Mouse (Mus musculus) gastrocnemius, adult 8-10 months (tissue): ENCODE data around the gene Atp1a4. TPM values are rescaled to one million over a fixed set of nuclear protein-coding genes. Genes with fewer than 3 reads are reported as not detected.

ENCODE experiments used
- DNase-seq, 2 experiments: peaks; one replicate each; pipeline ENCODE4 v3.0.0; 2022; ENCODE audit warnings: low spot score in 2 of 2
- total RNA-seq, 4 experiments: library from RNA; stranded (reverse); gene quantifications; 2 replicates each; pipeline ENCODE4 v1.2.4; 2022

The Atp1a4 gene
- total RNA-seq, 4 experiments from 2014 or later = 0.11 to 0.44 (median 0.27) TPM

DNA sequence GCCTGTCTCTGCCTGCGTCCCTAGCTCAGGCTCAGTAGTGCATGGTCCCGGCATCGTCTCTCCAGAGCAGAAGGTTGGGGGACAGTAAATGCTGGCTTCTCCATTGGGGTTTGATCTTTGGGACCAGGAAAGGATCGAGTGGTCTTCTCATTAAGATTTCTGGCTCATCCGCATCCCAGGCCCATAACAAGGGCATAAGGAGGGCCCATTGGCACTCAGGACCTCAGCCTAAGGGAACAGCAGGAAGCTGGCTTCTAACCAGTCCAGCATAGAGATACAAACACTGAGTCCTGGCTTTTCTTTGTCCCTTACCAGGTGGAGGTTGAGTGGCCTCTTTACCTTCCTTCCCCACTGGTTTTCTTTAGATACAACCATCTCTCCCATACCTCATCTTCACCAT, 60.4 kb downstream of the Atp1a4 start:
- peak in 1 of 2 experiments; percentile 2 for DNase-seq

- DNase-seq = no peak
Observed at GRCm38 (mm10) chr1:172197146-172197545, 61.1 kb downstream of the Atp1a4 start.

DNA sequence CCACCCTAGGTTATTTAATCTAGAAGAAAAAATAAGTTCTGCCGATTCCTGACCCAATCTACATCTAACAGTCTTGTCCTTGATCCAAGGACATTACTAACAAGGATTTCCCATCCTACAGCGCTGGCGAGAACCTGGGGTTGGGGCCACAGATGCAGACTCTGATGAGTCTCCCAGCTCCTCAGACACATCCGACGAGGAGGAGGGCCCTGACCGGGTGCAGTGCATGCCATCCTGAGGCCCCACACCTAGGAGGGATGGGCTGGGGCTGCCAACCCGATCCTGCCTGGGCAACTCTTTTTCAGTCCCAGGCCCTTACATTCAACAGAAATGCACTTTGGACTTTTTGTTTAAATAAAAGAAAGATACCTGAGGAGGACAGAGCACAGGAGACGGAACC, 63.8 kb downstream of the Atp1a4 start:
- no peak for DNase-seq

- no peak for DNase-seq
Observed at GRCm38 (mm10) chr1:172192217-172192616, 66.0 kb downstream of the Atp1a4 start.

GRCm38 (mm10) chr1:172191578-172191977, 66.6 kb downstream of the Atp1a4 start:
- no peak for DNase-seq

DNA sequence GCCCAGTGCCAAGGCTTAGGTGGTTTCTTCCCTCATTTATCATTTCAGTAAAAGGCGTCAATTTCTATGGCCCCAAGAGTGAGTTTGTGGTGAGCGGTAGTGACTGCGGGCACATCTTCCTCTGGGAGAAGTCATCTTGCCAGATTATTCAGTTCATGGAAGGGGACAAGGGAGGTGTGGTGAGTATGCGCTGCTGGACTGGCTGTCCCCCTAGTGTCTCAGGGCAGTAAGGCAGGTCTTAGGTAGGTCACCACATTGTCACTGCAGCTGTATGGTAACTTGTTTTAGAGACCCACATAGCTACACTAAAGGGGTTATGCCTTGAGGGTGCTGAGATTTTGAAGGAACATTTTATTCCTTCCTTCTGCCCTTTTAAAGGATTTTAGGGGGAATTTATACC, 69.3 kb downstream of the Atp1a4 start:
- DNase-seq = no peak

DNA sequence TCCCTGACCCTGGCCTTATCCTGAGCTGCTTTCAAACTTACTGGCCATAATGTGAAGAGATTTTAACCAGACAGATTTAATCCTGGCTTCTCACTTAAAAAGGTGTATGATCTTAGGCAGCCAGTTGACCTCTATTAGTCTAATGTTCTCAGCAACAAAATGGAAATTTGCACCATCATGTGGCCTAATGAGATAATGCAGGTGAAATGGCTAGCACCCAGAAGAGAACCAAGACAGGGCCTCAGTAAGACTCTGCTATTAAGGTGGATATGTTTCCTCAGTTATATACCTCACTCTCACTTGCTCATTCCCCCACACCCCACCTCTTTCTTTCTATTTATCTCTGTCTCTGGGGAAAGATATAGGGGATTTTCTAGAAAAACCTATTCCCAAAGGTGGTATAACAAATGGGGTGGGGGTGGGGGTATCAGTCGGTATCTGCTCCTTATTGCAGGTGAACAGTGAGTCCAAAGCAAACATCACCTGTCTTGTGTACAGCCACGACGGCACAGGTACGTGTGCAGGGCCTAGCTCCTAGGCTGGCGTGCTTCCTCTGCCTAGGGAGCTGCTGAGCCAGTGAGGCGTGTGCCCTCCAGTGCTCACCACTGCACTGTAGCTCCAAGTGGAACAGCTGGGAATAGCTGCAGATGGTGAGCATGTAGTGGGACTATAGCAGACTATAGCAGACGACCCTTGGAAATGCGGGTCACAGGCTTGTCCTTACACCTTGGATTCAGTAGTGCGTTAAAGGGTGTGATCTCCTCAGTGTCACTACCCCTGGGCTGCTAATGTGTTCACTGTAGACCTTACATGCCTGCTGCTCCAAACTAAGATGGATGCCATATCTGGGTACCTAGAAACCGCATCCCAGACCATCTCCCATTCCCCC, 71.6 kb downstream of the Atp1a4 start:
- no peak for DNase-seq

DNA sequence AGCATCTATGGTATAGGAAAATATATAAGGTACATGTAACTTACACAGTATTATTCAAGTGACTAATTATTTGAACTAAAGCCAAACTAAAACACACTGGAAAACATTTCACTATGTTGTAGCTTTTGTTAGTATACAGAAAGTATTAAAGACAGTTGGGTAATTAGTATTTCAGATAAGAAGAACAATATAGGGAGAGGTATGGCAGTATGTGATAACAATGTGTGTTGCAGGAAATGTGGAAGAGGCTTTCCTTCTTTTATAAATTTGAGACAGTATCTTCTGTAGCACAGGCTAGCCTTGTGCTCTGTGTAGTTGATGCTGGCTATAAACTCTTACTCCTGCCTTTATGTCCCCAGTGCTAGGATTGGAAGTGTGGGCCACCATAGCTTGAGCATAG, 74.3 kb downstream of the Atp1a4 start:
- no peak for DNase-seq

GRCm38 (mm10) chr1:172183056-172183455, 75.2 kb downstream of the Atp1a4 start:
- no peak for DNase-seq

DNA sequence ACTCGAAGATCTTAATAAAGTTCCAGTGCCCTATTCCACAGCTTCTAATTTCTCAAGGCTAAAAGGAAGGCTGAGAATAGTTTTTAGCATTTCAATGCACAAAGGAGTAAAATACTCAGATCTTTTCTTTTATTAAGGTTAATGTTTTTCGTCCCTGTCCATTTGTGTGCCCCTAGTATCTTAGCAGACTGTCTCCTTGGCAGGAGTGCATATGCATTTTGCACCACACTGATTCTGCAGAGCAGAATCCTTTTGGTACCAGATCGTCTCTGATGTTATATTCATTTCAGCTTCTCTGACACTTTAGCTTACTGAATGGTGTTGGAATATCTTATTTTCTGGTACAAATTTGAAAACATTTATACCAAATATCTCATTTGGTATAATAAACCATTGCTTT, 76.4 kb downstream of the Atp1a4 start:
- no peak for DNase-seq

GRCm38 (mm10) chr1:172180881-172181280, 77.3 kb downstream of the Atp1a4 start:
- DNase-seq = no peak

DNA sequence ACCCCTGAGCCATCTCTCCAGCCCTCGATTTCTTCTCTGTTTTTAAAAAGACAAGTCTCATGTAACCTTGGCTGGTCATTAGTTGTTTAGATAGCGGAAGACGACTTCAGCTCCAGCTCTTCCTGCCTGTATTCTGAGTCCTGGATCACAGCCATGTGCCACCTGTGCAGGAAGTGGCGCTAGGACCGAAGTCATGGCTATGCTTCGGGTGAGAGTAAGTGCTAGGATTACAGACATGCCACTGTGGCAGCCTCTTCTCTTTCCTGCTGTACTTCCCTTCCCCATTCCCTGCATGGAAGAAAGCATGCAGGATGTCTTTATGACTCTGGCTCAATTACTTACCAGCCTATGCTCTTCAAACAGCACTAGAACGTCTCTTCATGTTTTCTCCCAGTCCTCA, 79.1 kb downstream of the Atp1a4 start:
- no peak for DNase-seq

DNA sequence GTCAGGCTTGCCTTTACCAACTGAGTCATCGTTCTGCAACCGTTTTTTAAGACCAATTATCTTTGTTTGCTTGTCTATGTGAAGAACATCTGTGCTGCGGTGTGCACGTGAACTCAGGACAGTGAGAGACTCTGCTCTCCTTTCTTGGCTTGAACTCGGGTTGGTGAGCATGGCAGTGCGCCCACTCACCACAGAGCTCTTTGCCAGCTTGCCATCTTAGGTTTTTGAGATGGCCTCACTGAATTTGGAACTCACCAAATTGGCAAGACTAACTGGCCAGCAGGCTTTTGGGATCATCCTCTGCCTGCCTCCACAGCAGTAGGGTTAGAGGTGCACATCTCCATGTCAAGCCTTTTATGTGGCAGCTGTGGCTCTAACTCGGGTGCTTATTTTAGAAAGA, 80.4 kb downstream of the Atp1a4 start:
- no peak for DNase-seq

Other genes with a start within 250 kb of the Atp1a4 start
- 1 to 10 TPM in 1 of 4 experiments, under 1 TPM in 3; 0.75 to 1.4 (median 0.85) TPM for gene Vangl2, start 230.0 kb downstream of the Atp1a4 start, total RNA-seq
- not detected for gene Nhlh1, start 200.8 kb downstream of the Atp1a4 start, total RNA-seq
- 100 to 1,000 TPM in 1 of 4 experiments, 10 to 100 TPM in 3; 82.9 to 101 (median 85.3) TPM for gene Copa, start 175.9 kb downstream of the Atp1a4 start, total RNA-seq
- 10 to 100 TPM; 23.6 to 28.9 (median 24.8) TPM for gene Ncstn, start 175.6 kb downstream of the Atp1a4 start, total RNA-seq
- 10 to 100 TPM; 74.5 to 83.0 (median 76.6) TPM for gene Pex19, start 131.7 kb downstream of the Atp1a4 start, total RNA-seq
- gene Dcaf8, start 110.3 kb downstream of the Atp1a4 start, total RNA-seq = 100 to 1,000 TPM; 197 to 219 (median 208) TPM
- 10 to 100 TPM; 15.6 to 23.8 (median 20.3) TPM for gene Pea15a, start 51.6 kb downstream of the Atp1a4 start, total RNA-seq
- gene Casq1, start 38.5 kb downstream of the Atp1a4 start, total RNA-seq = 1,000 to 10,000 TPM; 2,216 to 3,193 (median 3,049) TPM
- 10 to 100 TPM in 1 of 4 experiments, 1 to 10 TPM in 3; 7.3 to 10.5 (median 7.7) TPM for gene Igsf8, start 3.2 kb upstream of the Atp1a4 start, total RNA-seq
- 100 to 1,000 TPM; 819 to 944 (median 894) TPM for gene Atp1a2, start 39.6 kb upstream of the Atp1a4 start, total RNA-seq
- gene Kcnj9, start 70.9 kb upstream of the Atp1a4 start, total RNA-seq = not detected
- gene Kcnj10, start 82.8 kb upstream of the Atp1a4 start, total RNA-seq = under 1 TPM in 2 of 4 experiments, not detected in 2; 0.04 to 0.05 TPM
- gene Pigm, start 118.1 kb upstream of the Atp1a4 start, total RNA-seq = 1 to 10 TPM; 3.2 to 3.4 (median 3.2) TPM
- not detected for gene Slamf9, start 216.9 kb upstream of the Atp1a4 start, total RNA-seq
- under 1 TPM in 1 of 4 experiments, not detected in 3; 0.20 TPM for gene Igsf9, start 223.4 kb upstream of the Atp1a4 start, total RNA-seq
- 10 to 100 TPM in 3 of 4 experiments, 1 to 10 TPM in 1; 9.0 to 14.8 (median 10.9) TPM for gene Tagln2, start 241.6 kb upstream of the Atp1a4 start, total RNA-seq